Mouse (Mus musculus): ENCODE data around the gene Ncor1.

Gene Ncor1

GRCm38 (mm10) chr11:62268381-62268780 lies 190.0 kb downstream of the Ncor1 start:
- CTCF ChIA-PET: interaction anchor here in 1 of 4 experiments (0.8 to 1.5 kb wide), 2 partner anchors 9 to 390 kb away, joined by 4 to 8 read pairs; no protein-coding TSS in a partner anchor
- POLR2A ChIA-PET: interaction anchor here in 2 of 4 experiments (0.9 to 3.5 kb wide), 4 partner anchors 9 to 20 kb away, joined by 3 to 13 read pairs (median 12); partner anchors contain the start of genes Adora2b (in 1 of the 2), Ttc19 (in 1 of the 2) and Zswim7 (in 1 of the 2)

- ChIA-PET CTCF (interaction anchor here in 2 of 4 experiments (0.5 to 1.5 kb wide), 4 partner anchors 11 to 499 kb away, joined by 3 to 4 read pairs (median 4); no protein-coding TSS in a partner anchor), POLR2A (interaction anchor here in 3 of 4 experiments (0.5 to 3.5 kb wide), 15 partner anchors 8 to 351 kb away, joined by 3 to 13 read pairs (median 4); partner anchors contain the start of genes Adora2b (in 2 of the 3), Ttc19 (in 1 of the 3), Ubb (in 1 of the 3) and Zswim7 (in 1 of the 3))
Measured at GRCm38 (mm10) chr11:62266466-62267214, 191.7 kb downstream of the Ncor1 start.

Data from embryonic stem cell, embryonic (primary cell).